Mouse (Mus musculus) G1E (cell line): ENCODE data around the gene Adgrv1. TPM values are rescaled to one million over a fixed set of nuclear protein-coding genes. Genes with fewer than 3 reads are reported as not detected.
"Not testable (repeated sequence)": the region's sequence is repeated elsewhere in the genome, so short reads cannot be mapped to it uniquely, and the experiment has no call there.

Source experiments
- ATAC-seq: 2 replicates; pipeline ENCODE4 v1.8.0; 2016; ENCODE audit warnings: mild to moderate bottlenecking; ENCODE audit not compliant: insufficient number of reproducible peaks, poor library complexity, low FRiP score, severe bottlenecking; ENCODE audit errors: extremely low read depth
- DNase-seq: peaks from one replicate; pipeline ENCODE4 v3.0.0; 2012; ENCODE audit warnings: low spot score
- H3K27me3 ChIP-seq: 2 replicates; pipeline ENCODE4 v1.6.1; 2012; ENCODE audit warnings: mild to moderate bottlenecking, low read length, inconsistent platforms; ENCODE audit not compliant: insufficient read depth
- H3K36me3 ChIP-seq: replicated peaks from 2 replicates; pipeline ENCODE3; 2012; ENCODE audit warnings: mild to moderate bottlenecking, inconsistent platforms
- H3K4me1 ChIP-seq: 2 replicates; pipeline ENCODE4 v1.6.1; 2012; ENCODE audit warnings: low read depth, low read length, inconsistent platforms, mixed read lengths; ENCODE audit not compliant: insufficient read depth
- H3K4me3 ChIP-seq: 2 replicates; pipeline ENCODE4 v1.5.1; 2012; ENCODE audit warnings: low read depth, mild to moderate bottlenecking, inconsistent platforms, low read length, moderate library complexity, mixed read lengths
- H3K9me3 ChIP-seq: replicated peaks from 2 replicates; pipeline ENCODE4 v1.6.1; 2012; ENCODE audit warnings: inconsistent platforms
- CTCF ChIP-seq: IDR thresholded peaks from 2 replicates; pipeline ENCODE4 v1.5.1; 2012; ENCODE audit warnings: low read depth, low read length, inconsistent platforms, mixed read lengths
- GATA1 ChIP-seq: IDR thresholded peaks from 2 replicates; pipeline ENCODE4 v1.6.1; 2012; ENCODE audit warnings: borderline replicate concordance, low read length, inconsistent platforms, mixed read lengths
- GATA2 ChIP-seq: IDR thresholded peaks from 2 replicates; pipeline ENCODE4 v1.6.1; 2012; ENCODE audit warnings: low read depth, low read length, inconsistent platforms, borderline replicate concordance
- POLR2AphosphoS5 ChIP-seq: IDR thresholded peaks from 2 replicates; pipeline ENCODE4 v1.6.1; 2012; ENCODE audit warnings: low read depth, low read length, inconsistent platforms; ENCODE audit not compliant: insufficient replicate concordance
- TAL1 ChIP-seq: conservative IDR thresholded peaks from 2 replicates; pipeline ENCODE4 v1.6.1; 2012; ENCODE audit warnings: low read depth, low read length, inconsistent platforms, mixed read lengths
- polyA plus RNA-seq: library from polyadenylated mRNA; stranded (reverse); fragments of >175 nt; gene quantifications from 2 replicates; pipeline ENCODE4 v1.2.3, GENCODE M21; 2012
- total RNA-seq, 2 experiments: library from RNA; stranded (forward) in 1 of 2; stranded (reverse) in 1 of 2; fragments of 200-1000 nt in 1 of 2; fragments of >200 nt in 1 of 2; fragmentation: Nextera tagmentation in 1 of 2; gene quantifications; 2 replicates each; pipeline ENCODE4 v1.2.3; 2014 to 2017

The Adgrv1 gene
- total and polyA plus RNA-seq, 3 experiments: 0.49 TPM; not detected in 2

- ATAC-seq (no peak), DNase-seq (no peak)
- H3K4me3 ChIP-seq: no peak overlapping the region
- H3K4me1 ChIP-seq: no peaks in the 10 kb centered on the region
- TF ChIP-seq GATA2: no peak
- no peak for TF ChIP-seq CTCF
- TF ChIP-seq GATA1: no peak
- no peak for TF ChIP-seq TAL1
- no peak for TF ChIP-seq POLR2AphosphoS5
- no peaks in the 10 kb centered on the region for H3K27me3 ChIP-seq
- no peaks in the 10 kb centered on the region for H3K36me3 ChIP-seq
- H3K9me3 ChIP-seq: no peaks in the 10 kb centered on the region
Measured at GRCm38 (mm10) chr13:81279351-81279736, 353.6 kb downstream of the Adgrv1 start.

- H3K27me3 ChIP-seq: no peaks in the 10 kb centered on the region
- no peak overlapping the region for H3K4me3 ChIP-seq
- no peaks in the 10 kb centered on the region for H3K4me1 ChIP-seq
- H3K9me3 ChIP-seq: no peaks in the 10 kb centered on the region
- H3K36me3 ChIP-seq: no peaks in the 10 kb centered on the region
- ATAC-seq: no peak
- TF ChIP-seq CTCF (no peak), GATA2 (no peak), POLR2AphosphoS5 (no peak), TAL1 (no peak), GATA1 (no peak)
- no peak for DNase-seq
Measured at GRCm38 (mm10) chr13:81278669-81279350, 354.1 kb downstream of the Adgrv1 start.

GRCm38 (mm10) chr13:81273837-81274236 is 359.1 kb downstream of the Adgrv1 start:
- TF ChIP-seq GATA1 (no peak), CTCF (no peak), TAL1 (no peak), GATA2 (no peak), POLR2AphosphoS5 (no peak)
- Histone ChIP-seq H3K4me3 (no peak overlapping the region), H3K27me3 (no peaks in the 10 kb centered on the region), H3K9me3 (no peaks in the 10 kb centered on the region), H3K4me1 (no peaks in the 10 kb centered on the region), H3K36me3 (no peaks in the 10 kb centered on the region)
- ATAC-seq: no peak
- no peak for DNase-seq

GRCm38 (mm10) chr13:81270396-81270795 is 362.6 kb downstream of the Adgrv1 start:
- no peak overlapping the region for H3K4me3 ChIP-seq
- DNase-seq: no peak
- TF ChIP-seq POLR2AphosphoS5 (no peak), GATA1 (no peak), CTCF (no peak), GATA2 (no peak), TAL1 (no peak)
- no peaks in the 10 kb centered on the region for H3K36me3 ChIP-seq
- H3K4me1 ChIP-seq: no peaks in the 10 kb centered on the region
- no peaks in the 10 kb centered on the region for H3K9me3 ChIP-seq
- H3K27me3 ChIP-seq: no peaks in the 10 kb centered on the region
- no peak for ATAC-seq

GRCm38 (mm10) chr13:81269056-81269455 is 363.9 kb downstream of the Adgrv1 start:
- Histone ChIP-seq H3K4me3 (no peak overlapping the region), H3K27me3 (no peaks in the 10 kb centered on the region), H3K36me3 (no peaks in the 10 kb centered on the region), H3K4me1 (no peaks in the 10 kb centered on the region), H3K9me3 (no peaks in the 10 kb centered on the region)
- TF ChIP-seq POLR2AphosphoS5 (no peak), GATA2 (no peak), CTCF (no peak), GATA1 (no peak), TAL1 (no peak)
- ATAC-seq: no peak
- no peak for DNase-seq

GRCm38 (mm10) chr13:81267489-81267888 is 365.5 kb downstream of the Adgrv1 start:
- not testable (repeated sequence) for H3K9me3 ChIP-seq, DNase-seq, H3K27me3 ChIP-seq, ATAC-seq, H3K4me3 ChIP-seq, H3K4me1 ChIP-seq, H3K36me3 ChIP-seq

- Histone ChIP-seq H3K4me3 (no peak overlapping the region), H3K36me3 (no peaks in the 10 kb centered on the region), H3K4me1 (no peaks in the 10 kb centered on the region), H3K9me3 (no peaks in the 10 kb centered on the region), H3K27me3 (no peaks in the 10 kb centered on the region)
- ATAC-seq (no peak), DNase-seq (no peak)
- no peak for TF ChIP-seq TAL1
- TF ChIP-seq GATA1: no peak
- no peak for TF ChIP-seq GATA2
- TF ChIP-seq POLR2AphosphoS5: no peak
- no peak for TF ChIP-seq CTCF
Measured at GRCm38 (mm10) chr13:81264465-81264864, 368.5 kb downstream of the Adgrv1 start.
